Mouse (Mus musculus) kidney, postnatal 10 days (tissue): ENCODE data around the gene Sh3rf3.

ENCODE experiments used
- DNase-seq: peaks from one replicate; pipeline ENCODE4 v3.0.0; 2021; ENCODE audit warnings: mixed read lengths

The Sh3rf3 gene

GRCm38 (mm10) chr10:59110386-59110785 is 297.2 kb downstream of the Sh3rf3 start:
- no peak for DNase-seq

DNA sequence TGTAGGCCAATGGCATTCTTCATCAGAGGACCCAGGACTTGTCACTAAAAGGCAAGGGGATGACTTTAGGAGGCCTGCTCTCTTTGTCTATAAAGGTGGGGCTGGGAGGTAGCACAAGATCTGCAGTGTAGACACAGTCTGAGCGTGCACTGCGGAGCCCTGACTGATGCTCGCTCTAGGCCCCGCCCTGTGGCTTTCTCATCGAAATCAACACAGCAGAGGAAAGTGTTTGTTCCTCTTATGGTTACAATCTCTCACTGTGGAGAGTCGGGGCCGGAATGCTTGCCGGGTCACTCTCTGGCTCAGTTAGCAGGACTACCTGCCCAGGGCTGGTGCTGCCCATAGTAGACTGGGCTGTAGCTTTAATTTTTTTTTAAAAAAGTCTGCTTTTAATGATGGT is 299.6 kb downstream of the Sh3rf3 start:
- no peak for DNase-seq

DNA sequence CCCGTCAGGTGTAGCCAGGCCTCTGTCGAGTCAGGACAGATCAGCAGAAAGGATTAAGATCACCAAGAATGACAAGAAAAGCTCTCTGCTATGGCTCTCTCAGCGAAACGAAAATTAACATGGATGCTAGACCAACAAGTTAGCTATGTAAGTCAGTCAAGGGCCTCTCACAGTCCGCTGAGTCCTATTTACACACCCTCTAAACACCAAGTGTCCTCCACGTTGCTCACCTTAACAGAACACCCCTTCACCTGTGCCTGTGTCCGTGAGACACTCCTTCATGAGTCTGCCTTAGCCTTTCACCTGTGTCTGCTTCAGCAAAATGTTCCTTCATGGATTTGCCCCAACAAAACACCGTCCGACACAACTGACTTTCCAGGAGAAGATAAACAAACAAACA is 300.2 kb downstream of the Sh3rf3 start:
- no peak for DNase-seq

DNA sequence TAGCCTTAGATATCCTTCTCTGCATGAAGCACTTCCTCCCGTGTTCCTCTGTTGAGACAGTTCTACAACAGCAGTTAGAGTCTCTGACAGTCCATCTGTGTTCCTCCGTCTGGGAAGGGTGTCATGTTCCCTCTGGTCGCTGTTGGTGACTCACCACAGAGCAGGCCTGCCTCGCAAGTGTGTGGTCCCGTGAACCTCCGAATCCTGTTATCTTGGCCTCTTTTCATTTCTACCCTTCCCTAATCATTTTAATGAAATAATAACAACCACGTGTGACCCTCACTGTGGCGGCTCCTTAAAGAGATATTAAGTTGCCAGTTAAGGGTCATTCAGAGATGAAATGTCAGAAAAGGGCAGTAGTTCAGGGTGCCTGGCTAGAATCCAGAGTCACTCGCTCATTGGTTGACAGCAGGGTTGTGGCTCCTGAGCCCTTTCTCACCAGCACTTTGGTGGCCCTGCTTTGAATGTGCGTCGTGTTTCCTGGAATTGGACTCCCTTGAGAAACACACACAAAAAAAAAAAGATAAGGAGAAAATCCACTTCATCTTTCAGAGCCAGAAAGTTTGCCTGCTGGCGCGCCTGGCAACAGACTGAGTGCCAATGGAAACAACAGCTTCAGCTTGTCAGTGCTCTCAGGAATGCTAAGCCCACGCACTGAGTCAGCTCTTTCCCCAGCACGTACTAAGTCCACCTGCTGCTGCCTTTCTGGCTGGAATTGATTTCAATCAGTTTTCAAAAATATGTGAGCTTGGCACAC is 301.6 kb downstream of the Sh3rf3 start:
- peak; percentile 45 for DNase-seq

DNA sequence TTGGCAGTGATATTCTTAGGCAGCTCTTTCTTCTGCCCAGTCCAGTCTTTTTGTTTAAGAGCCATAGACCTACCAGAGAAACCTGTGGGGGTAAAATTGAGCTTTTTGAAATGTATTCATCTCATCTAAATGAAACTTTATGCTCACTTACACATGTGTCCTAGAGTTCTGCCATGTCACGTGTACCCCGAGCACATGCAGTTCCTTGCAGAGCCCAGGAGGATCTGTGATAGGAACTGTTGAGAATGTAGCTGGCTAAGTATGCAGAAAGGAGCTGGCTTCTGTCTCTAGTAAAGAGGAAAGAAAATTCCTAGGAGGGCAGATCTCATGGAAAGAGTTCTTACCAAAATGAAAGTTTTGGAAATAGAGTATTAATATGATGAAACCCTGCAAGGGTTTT is 302.5 kb downstream of the Sh3rf3 start:
- DNase-seq: no peak

DNA sequence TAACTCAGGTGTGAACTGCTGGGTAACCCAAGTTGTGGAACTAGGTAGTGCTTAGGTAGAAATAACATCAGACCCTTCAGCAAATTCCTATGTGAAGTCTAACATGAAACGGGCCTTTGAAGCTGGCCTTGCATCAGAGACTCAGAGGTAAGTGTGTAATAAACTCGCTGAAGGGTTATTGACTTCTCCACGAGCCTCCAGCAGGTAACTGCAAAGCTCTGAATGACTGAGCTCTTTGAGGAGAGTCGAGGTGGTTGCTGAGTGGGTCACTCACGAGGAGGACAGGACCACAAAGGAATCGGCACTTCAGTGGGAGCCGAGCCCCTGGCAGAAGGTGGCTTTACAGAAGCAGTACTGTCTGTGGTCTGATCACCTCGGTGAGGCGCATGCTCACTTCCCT is 303.2 kb downstream of the Sh3rf3 start:
- DNase-seq: no peak

GRCm38 (mm10) chr10:59117555-59117954 is 304.4 kb downstream of the Sh3rf3 start:
- DNase-seq: no peak

DNA sequence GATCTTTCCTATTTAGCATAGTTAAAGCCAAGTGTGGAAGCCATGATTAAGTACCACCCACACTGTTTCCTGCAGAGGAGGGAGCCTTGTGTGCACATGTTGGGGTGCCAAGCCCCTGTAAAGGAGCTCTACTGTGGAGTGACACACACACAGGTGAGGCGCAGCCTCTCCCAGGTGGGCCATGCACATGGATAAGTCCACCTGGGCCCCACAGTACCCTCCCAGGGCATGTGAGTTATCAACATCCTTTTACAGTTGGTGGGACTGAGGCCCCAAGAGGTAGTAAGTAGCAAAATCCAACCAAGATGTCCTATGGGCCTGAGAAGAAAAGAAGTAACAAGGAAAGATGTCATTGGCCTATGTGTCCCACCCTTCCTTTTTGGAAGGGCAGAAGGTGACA is 305.8 kb downstream of the Sh3rf3 start:
- no peak for DNase-seq

GRCm38 (mm10) chr10:59119811-59120210 is 306.7 kb downstream of the Sh3rf3 start:
- no peak for DNase-seq

DNA sequence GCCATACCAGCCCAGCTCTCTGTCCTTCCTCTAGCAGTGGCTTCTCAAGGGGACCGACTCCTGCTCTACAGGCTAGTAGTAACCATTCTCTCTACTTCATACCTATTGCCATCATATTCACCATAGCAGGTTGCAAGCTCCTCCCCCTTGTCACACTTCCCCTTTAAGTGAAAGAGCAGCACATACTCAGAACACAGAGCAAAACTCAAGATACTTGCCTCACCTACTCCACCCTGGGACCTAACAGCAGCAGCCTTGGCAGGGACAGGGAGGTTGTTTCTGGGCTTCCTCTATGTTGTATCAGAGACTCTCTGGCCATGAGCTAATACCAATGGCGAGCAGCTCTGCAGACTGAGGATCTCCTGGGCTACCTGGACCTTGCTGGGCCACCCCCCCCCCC is 312.3 kb downstream of the Sh3rf3 start:
- no peak for DNase-seq

DNA sequence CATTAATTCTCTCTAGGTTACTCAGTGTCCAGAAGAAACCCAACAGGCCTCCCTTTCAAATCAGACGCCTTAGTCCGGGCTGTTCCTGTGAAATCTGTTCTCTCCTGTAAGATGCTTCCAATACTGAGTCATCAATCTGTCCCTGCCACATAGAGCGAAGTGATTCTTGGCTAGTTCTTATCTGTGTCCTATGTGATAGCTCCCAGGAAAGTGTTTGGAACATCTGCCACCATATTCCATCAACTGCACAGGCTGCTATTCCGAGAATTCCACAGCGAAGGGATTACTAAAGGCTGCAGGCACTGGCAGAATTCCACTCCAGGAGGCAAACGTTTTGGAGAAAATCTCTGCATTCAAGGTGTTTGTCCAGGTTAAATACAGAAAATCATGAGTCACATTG is 314.5 kb downstream of the Sh3rf3 start:
- no peak for DNase-seq

DNA sequence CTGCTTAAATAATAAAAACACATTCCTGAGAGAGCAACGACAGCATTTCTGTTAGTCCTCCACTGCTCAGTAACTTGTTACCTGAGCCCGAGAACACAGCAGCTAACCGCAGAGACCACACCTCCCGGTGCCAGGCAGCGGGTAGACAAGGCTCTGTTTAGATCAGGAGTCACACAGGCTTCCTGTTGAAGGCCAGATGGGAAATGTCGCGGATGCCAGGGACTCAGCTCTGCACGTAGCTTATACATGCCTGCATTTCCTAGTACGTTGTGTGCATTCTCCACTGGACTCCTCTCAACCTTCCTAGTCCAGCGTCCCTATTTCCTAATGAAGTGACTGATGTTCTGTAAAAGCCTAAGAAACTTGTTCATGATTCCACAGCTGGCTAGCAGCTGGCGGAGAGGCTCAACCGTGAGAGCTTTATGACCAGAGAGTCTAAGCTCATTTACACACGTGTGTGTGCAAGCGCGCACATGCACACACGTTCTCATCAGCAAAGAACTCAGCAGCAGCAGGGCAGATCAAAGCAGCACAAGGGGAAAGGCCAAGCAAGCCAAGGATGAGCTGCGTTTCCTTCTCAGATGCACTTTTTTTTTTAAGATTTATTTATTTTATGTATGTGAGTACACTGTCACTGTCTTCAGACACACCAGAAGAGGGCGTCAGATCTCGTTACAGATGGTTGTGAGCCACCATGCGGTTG is 318.9 kb downstream of the Sh3rf3 start:
- DNase-seq: no peak

GRCm38 (mm10) chr10:59133478-59134009 is 320.4 kb downstream of the Sh3rf3 start:
- no peak for DNase-seq

- peak; percentile 55 for DNase-seq
Measured at GRCm38 (mm10) chr10:59149956-59150383, 336.8 kb downstream of the Sh3rf3 start.

- no peak for DNase-seq
Measured at GRCm38 (mm10) chr10:59150938-59151657, 337.9 kb downstream of the Sh3rf3 start.

DNA sequence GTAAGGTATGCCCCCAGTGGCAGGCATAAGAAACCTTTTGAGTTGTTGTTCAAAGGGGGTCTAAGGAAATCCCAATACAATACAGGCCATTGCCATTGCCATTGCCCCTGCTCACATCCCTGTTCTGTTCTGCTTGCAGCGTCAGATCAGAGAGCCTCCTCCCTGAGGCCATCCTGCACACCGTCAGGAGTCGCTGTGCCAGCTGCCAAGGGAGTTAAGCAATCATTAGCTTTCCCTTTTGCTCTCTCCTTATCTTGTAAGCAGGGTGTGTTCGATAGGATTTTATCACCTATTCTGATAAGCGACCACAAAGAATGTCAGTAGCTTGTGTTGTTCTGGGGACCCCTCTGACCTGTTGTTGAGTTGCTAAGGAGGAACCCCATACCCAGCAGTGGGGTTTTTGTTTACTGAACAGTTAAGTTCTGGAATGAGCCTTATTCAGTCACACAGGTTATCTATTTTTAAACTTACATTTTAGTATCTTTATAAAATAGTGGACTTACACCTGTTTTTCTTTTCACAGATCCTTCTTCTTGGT is 339.5 kb downstream of the Sh3rf3 start:
- DNase-seq: no peak

- no peak for DNase-seq
Measured at GRCm38 (mm10) chr10:59158627-59159026, 345.5 kb downstream of the Sh3rf3 start.

DNA sequence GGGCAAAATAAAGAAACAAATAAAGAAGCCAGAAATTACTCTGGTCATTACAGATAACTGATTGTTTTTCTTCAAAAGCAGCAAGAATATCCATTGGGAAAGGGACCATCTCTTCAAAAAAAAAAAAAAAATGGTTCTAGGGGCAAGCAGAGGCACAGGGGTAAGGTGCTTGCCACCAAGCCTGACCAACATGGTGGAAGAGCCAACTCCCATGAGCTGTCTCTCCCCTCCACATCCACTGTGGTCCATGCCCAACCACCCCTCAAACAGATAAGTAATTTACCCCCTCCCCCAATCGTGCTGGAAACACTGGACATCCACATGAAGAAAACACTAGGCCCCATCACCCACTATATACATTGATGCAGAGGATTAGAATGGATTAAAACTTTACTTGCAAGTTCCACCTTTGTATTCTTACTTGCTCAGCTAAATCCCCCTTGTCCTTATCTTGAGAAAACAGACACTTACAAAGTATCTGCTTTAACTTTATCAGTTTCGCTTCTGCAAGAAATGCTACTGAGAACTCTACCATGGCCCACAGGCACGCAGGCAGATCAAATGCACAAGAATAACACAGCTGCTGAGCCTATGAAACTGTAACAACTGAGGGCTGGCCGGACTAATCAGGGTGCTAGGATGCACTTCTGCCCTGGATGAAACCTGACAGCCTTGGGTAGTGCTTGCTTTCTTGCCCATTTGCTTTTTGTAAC is 349.2 kb downstream of the Sh3rf3 start:
- no peak for DNase-seq

DNA sequence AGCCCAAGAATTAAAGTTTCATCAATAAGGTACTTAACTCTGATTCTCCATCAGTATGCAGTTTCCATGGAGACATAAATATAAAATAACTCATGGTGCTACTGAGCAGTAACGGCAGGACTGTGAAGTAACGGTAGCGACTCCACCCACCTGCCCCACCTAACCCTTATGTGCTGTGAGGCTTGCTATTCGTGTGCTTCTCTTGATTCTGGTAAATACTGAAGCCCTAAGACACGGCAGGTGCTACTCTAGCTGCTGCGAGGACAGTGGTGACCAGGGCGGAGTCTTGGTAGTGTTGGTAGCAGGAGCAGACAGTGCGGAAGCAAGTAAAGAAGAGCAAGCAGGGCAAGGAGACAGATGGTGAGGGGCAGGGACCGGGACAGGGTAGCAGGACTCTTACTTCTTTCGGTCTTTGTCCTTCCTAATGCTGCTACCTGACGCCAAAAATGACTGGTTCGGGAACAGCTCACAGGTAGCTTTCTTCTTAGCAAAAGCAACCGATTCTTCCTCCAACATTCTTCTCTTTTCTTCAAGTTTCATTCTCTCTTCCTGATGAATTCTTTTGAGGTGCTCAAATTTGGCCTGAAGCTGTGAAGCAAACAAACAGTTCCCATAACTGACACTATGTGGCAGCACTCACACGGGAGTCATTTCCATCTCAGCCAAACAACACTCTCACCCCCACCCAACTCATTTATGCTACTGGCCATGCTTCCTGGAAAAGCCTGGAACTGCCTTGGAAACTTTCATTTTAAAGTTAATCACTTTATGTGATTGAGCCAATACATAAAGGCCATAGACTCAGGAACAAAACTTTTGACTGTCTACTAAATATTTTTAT is 353.2 kb downstream of the Sh3rf3 start:
- DNase-seq: peak; percentile 71

DNA sequence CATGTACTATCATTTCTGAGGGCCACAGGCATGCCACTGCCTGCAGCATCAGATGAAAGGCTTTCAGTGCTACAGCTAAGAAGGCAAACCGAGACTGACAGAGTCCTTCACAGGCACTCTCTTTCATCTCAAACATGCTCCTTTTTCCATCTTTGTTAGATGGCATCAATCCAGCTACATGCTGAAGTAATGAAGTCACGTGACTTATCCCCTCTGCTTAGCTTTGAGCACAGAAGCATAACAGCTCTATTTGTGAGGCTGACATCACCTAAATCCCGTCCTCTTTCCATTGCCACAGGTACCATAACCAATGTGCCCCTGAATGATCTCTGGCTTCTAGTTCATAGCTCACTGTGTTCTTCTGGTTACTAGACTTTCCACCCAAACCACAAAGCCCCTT is 357.9 kb downstream of the Sh3rf3 start:
- DNase-seq: no peak

DNA sequence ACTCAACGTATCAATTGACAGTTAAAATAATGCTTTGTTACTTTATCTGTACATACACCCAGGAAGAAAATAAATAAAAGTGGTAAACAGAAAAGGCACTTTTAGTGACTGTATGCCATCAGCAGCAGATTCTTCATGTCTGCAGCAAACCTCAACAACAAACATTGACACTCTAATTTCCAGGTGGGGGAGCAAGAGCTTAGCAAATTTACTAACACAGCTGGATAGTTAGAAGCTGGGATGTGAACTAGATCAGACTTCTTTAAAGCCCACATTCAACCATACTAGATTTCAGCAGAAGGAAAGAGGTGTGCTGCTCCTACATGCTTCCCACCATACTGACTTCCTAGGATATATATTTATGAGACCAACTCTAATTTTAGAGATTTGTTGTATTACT is 359.4 kb downstream of the Sh3rf3 start:
- no peak for DNase-seq

- DNase-seq: peak; percentile 34
Measured at GRCm38 (mm10) chr10:59179620-59180019, 366.5 kb downstream of the Sh3rf3 start.
